Mouse (Mus musculus) limb, embryonic 14.5 days (tissue): ENCODE measurements around the gene Gm21976. TPM values are rescaled to one million over a fixed set of nuclear protein-coding genes. Genes with fewer than 3 reads are reported as not detected.
A peak's percentile ranks its signal among the peaks of the same experiment; 100 is the strongest.

Source experiments
- ATAC-seq: fragments of 200-750 bp; cut with Nextera tagmentation; 2 replicates; pipeline ENCODE4 v1.8.0; 2017; ENCODE audit warnings: low read depth, moderate number of reproducible peaks, moderate TSS enrichment; ENCODE audit not compliant: low FRiP score
- DNase-seq: peaks from one replicate; pipeline ENCODE4 v3.0.0-alpha.2; 2015; ENCODE audit warnings: low spot score
- H3K27ac ChIP-seq: fragments of 300-500 bp; sonication (generic); replicated peaks from 2 replicates; pipeline ENCODE4 v1.5.1; 2014; ENCODE audit warnings: low read depth, mild to moderate bottlenecking, low read length, moderate library complexity, mixed read lengths
- H3K27me3 ChIP-seq: fragments of 300-500 bp; sonication (generic); 2 replicates; pipeline ENCODE4 v1.6.1; 2014; ENCODE audit warnings: low read length, mixed read lengths; ENCODE audit not compliant: control insufficient read depth, insufficient read depth
- H3K36me3 ChIP-seq: fragments of 300-500 bp; sonication (generic); 2 replicates; pipeline ENCODE4 v1.6.1; 2014; ENCODE audit warnings: mild to moderate bottlenecking, low read length, moderate library complexity, mixed read lengths; ENCODE audit not compliant: control insufficient read depth, insufficient read depth
- H3K4me1 ChIP-seq: fragments of 300-500 bp; sonication (generic); 2 replicates; pipeline ENCODE4 v1.6.1; 2014; ENCODE audit warnings: antibody characterized with exemption, low read length, mixed read lengths; ENCODE audit not compliant: control insufficient read depth, insufficient read depth
- H3K4me2 ChIP-seq: fragments of 300-500 bp; sonication (generic); replicated peaks from 2 replicates; pipeline ENCODE4 v1.6.1; 2014; ENCODE audit warnings: low read depth, mild to moderate bottlenecking, low read length, moderate library complexity; ENCODE audit not compliant: severe bottlenecking
- H3K4me3 ChIP-seq: fragments of 300-500 bp; sonication (generic); replicated peaks from 2 replicates; pipeline ENCODE4 v1.5.1; 2014; ENCODE audit warnings: low read length
- H3K9ac ChIP-seq: fragments of 300-500 bp; sonication (generic); 2 replicates; pipeline ENCODE4 v1.6.1; 2014; ENCODE audit warnings: mild to moderate bottlenecking, low read depth, low read length, moderate library complexity; ENCODE audit not compliant: severe bottlenecking
- H3K9me3 ChIP-seq: fragments of 300-500 bp; sonication (generic); 2 replicates; pipeline ENCODE4 v1.6.1; 2016; ENCODE audit warnings: low read length; ENCODE audit not compliant: control insufficient read depth
- POLR2A ChIP-seq: fragments of 200-500 bp; IDR thresholded peaks from 2 replicates; pipeline ENCODE4 v1.8.0; 2012; ENCODE audit warnings: inconsistent platforms, mild to moderate bottlenecking, moderate library complexity, borderline replicate concordance; ENCODE audit not compliant: insufficient read depth, insufficient read length; ENCODE audit errors: extremely low read depth
- WGBS: fragments of 180-500 bp; shearing (Covaris S2); extraction: QIAGEN DNeasy Blood & Tissue Kit; methylation state at CpG from one replicate; pipeline ENCODE4 v1.1.7; 2014; 5-methylcytosine and 5-hydroxymethylcytosine counted together
- polyA plus RNA-seq, 2 experiments: library from polyadenylated mRNA; depleted of rRNA in 1 of 2; stranded (reverse) in 1 of 2; unstranded in 1 of 2; fragments of >200 nt; fragmentation: Nextera tagmentation in 1 of 2; extraction: Ambion mirVana in 1 of 2; gene quantifications; 2 replicates each; pipeline versions ENCODE4 v1.2.1 to v1.2.3; 2012 to 2014

Gm21976 gene
- polyA plus RNA-seq, 2 experiments = not detected

- peak; percentile 85 for ATAC-seq
- 24% methylated on average over 1 of the region's 1 CpGs for WGBS
Measured at GRCm38 (mm10) chr13:98336205-98336604, 56.5 kb downstream of the Gm21976 start.

GRCm38 (mm10) chr13:98340506-98340905, 60.8 kb downstream of the Gm21976 start:
- H3K4me3 ChIP-seq = no peak overlapping the region
- H3K36me3 ChIP-seq = no peaks in the 10 kb centered on the region
- TF ChIP-seq POLR2A = no peak
- no peak overlapping the region for H3K4me2 ChIP-seq
- WGBS = 72% methylated on average over 5 of the region's 5 CpGs
- H3K27me3 ChIP-seq = 0 out of 2 replicates have a peak, but pooled peaks cover 6% of the 10 kb centered on the region
- H3K4me1 ChIP-seq = peaks cover 5% of the 10 kb centered on the region; the same call in 1 of the 2 replicates
- no peak overlapping the region for H3K27ac ChIP-seq
- DNase-seq (no peak), ATAC-seq (no peak)
- no peaks in the 10 kb centered on the region for H3K9me3 ChIP-seq
- H3K9ac ChIP-seq = no peak overlapping the region

More at GRCm38 (mm10) chr13:98336205-98336604, 56.5 kb downstream of the Gm21976 start:
- Histone ChIP-seq H3K36me3 (no peaks in the 10 kb centered on the region), H3K9me3 (no peaks in the 10 kb centered on the region), H3K4me1 (peaks cover 5% of the 10 kb centered on the region; the same call in 1 of the 2 replicates), H3K27ac (no peak overlapping the region), H3K4me2 (no peak overlapping the region), H3K9ac (no peak overlapping the region), H3K27me3 (peaks cover 6% of the 10 kb centered on the region; the same call in 1 of the 2 replicates), H3K4me3 (no peak overlapping the region)
- peak; percentile 60 for DNase-seq
- TF ChIP-seq POLR2A = no peak

- no peak overlapping the region for H3K4me2 ChIP-seq
- TF ChIP-seq POLR2A = no peak
- no peak for ATAC-seq
- no peak overlapping the region for H3K9ac ChIP-seq
- no peaks in the 10 kb centered on the region for H3K36me3 ChIP-seq
- H3K9me3 ChIP-seq = no peaks in the 10 kb centered on the region
- H3K4me3 ChIP-seq = no peak overlapping the region
- H3K27me3 ChIP-seq = peaks cover 43% of the 10 kb centered on the region
- H3K4me1 ChIP-seq = peaks cover 5% of the 10 kb centered on the region; the same call in 1 of the 2 replicates
- no peak overlapping the region for H3K27ac ChIP-seq
- WGBS = 74% methylated on average over 4 of the region's 4 CpGs
- DNase-seq = no peak
Measured at GRCm38 (mm10) chr13:98349491-98349890, 69.8 kb downstream of the Gm21976 start.

- no peak overlapping the region for H3K4me2 ChIP-seq
- no peak for DNase-seq
- H3K9me3 ChIP-seq = no peaks in the 10 kb centered on the region
- no peak overlapping the region for H3K4me3 ChIP-seq
- peaks cover 5% of the 10 kb centered on the region; the same call in 1 of the 2 replicates for H3K4me1 ChIP-seq
- 10% methylated on average over 8 of the region's 8 CpGs for WGBS
- H3K9ac ChIP-seq = no peak overlapping the region
- no peak for ATAC-seq
- TF ChIP-seq POLR2A = no peak
- peaks cover 60% of the 10 kb centered on the region for H3K27me3 ChIP-seq
- H3K36me3 ChIP-seq = no peaks in the 10 kb centered on the region
- H3K27ac ChIP-seq = no peak overlapping the region
Measured at GRCm38 (mm10) chr13:98351527-98351926, 71.8 kb downstream of the Gm21976 start.

GRCm38 (mm10) chr13:98352381-98352975, 72.8 kb downstream of the Gm21976 start:
- ATAC-seq (no peak), DNase-seq (no peak)
- H3K4me1 ChIP-seq = peaks cover 5% of the 10 kb centered on the region; the same call in 1 of the 2 replicates
- no peak overlapping the region for H3K4me3 ChIP-seq
- no peak overlapping the region for H3K4me2 ChIP-seq
- TF ChIP-seq POLR2A = no peak
- no peaks in the 10 kb centered on the region for H3K9me3 ChIP-seq
- H3K27ac ChIP-seq = no peak overlapping the region
- 8% methylated on average over 14 of the region's 14 CpGs for WGBS
- H3K27me3 ChIP-seq = peaks cover 69% of the 10 kb centered on the region
- no peak overlapping the region for H3K9ac ChIP-seq
- no peaks in the 10 kb centered on the region for H3K36me3 ChIP-seq
